Mouse (Mus musculus) G1E (cell line): Measurements from ENCODE around the gene G6pc3. TPM values are rescaled to one million over a fixed set of nuclear protein-coding genes. Genes with fewer than 3 reads are reported as not detected.

Experiments
- ATAC-seq: 2 replicates; pipeline ENCODE4 v1.8.0; 2016; ENCODE audit warnings: mild to moderate bottlenecking; ENCODE audit not compliant: insufficient number of reproducible peaks, poor library complexity, low FRiP score, severe bottlenecking; ENCODE audit errors: extremely low read depth
- DNase-seq: peaks from one replicate; pipeline ENCODE4 v3.0.0; 2012; ENCODE audit warnings: low spot score
- H3K27me3 ChIP-seq: 2 replicates; pipeline ENCODE4 v1.6.1; 2012; ENCODE audit warnings: mild to moderate bottlenecking, low read length, inconsistent platforms; ENCODE audit not compliant: insufficient read depth
- H3K36me3 ChIP-seq: replicated peaks from 2 replicates; pipeline ENCODE3; 2012; ENCODE audit warnings: mild to moderate bottlenecking, inconsistent platforms
- H3K4me1 ChIP-seq: 2 replicates; pipeline ENCODE4 v1.6.1; 2012; ENCODE audit warnings: low read depth, low read length, inconsistent platforms, mixed read lengths; ENCODE audit not compliant: insufficient read depth
- H3K4me3 ChIP-seq: 2 replicates; pipeline ENCODE4 v1.5.1; 2012; ENCODE audit warnings: low read depth, mild to moderate bottlenecking, inconsistent platforms, low read length, moderate library complexity, mixed read lengths
- H3K9me3 ChIP-seq: replicated peaks from 2 replicates; pipeline ENCODE4 v1.6.1; 2012; ENCODE audit warnings: inconsistent platforms
- CTCF ChIP-seq: IDR thresholded peaks from 2 replicates; pipeline ENCODE4 v1.5.1; 2012; ENCODE audit warnings: low read depth, low read length, inconsistent platforms, mixed read lengths
- GATA1 ChIP-seq: IDR thresholded peaks from 2 replicates; pipeline ENCODE4 v1.6.1; 2012; ENCODE audit warnings: borderline replicate concordance, low read length, inconsistent platforms, mixed read lengths
- GATA2 ChIP-seq: IDR thresholded peaks from 2 replicates; pipeline ENCODE4 v1.6.1; 2012; ENCODE audit warnings: low read depth, low read length, inconsistent platforms, borderline replicate concordance
- POLR2AphosphoS5 ChIP-seq: IDR thresholded peaks from 2 replicates; pipeline ENCODE4 v1.6.1; 2012; ENCODE audit warnings: low read depth, low read length, inconsistent platforms; ENCODE audit not compliant: insufficient replicate concordance
- TAL1 ChIP-seq: conservative IDR thresholded peaks from 2 replicates; pipeline ENCODE4 v1.6.1; 2012; ENCODE audit warnings: low read depth, low read length, inconsistent platforms, mixed read lengths
- polyA plus RNA-seq: library from polyadenylated mRNA; stranded (reverse); fragments of >175 nt; gene quantifications from 2 replicates; pipeline ENCODE4 v1.2.3, GENCODE M21; 2012
- total RNA-seq, 2 experiments: library from RNA; stranded (forward) in 1 of 2; stranded (reverse) in 1 of 2; fragments of 200-1000 nt in 1 of 2; fragments of >200 nt in 1 of 2; fragmentation: Nextera tagmentation in 1 of 2; gene quantifications; 2 replicates each; pipeline ENCODE4 v1.2.3; 2014 to 2017

The G6pc3 gene
- total and polyA plus RNA-seq, 3 experiments, result 12.4 to 37.8 (median 14.8) TPM

DNA sequence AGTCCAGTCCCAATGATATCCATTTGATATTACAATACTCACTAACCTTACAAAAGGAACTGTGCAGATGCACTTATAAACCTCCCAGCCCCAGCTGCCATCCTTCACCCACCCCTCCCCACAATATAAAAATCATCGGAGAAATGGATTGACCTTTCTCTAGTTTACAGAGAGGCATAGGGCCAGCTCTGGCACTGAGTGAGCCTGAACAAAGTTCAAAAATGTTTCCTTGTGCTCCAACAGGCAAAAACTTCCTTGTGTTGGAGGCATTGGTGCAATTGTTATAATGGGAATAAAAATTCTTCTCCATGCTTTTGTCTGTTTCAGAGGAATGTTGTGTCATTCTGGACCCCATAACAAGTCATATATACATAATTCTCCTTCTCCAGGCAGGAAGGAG is 3.2 kb upstream of the G6pc3 start:
- H3K27me3 ChIP-seq, result no peaks in the 10 kb centered on the region
- TF ChIP-seq CTCF, result no peak
- TF ChIP-seq TAL1, result no peak
- TF ChIP-seq POLR2AphosphoS5, result no peak
- no peak for TF ChIP-seq GATA1
- no peak for TF ChIP-seq GATA2
- no peak overlapping the region for H3K4me3 ChIP-seq
- no peak for ATAC-seq
- peaks cover 53% of the 10 kb centered on the region for H3K4me1 ChIP-seq
- no peaks in the 10 kb centered on the region for H3K9me3 ChIP-seq
- no peak for DNase-seq
- peaks cover 25% of the 10 kb centered on the region for H3K36me3 ChIP-seq

GRCm38 (mm10) chr11:102188980-102189379 is 440 bp upstream of the G6pc3 start:
- DNase-seq, result no peak
- Histone ChIP-seq H3K36me3 (peaks cover 28% of the 10 kb centered on the region), H3K27me3 (no peaks in the 10 kb centered on the region), H3K4me3 (peak overlapping the region; percentile 74; the same call in 1 of the 2 replicates), H3K9me3 (no peaks in the 10 kb centered on the region), H3K4me1 (peaks cover 41% of the 10 kb centered on the region)
- ATAC-seq, result no peak
- TF ChIP-seq GATA2 (no peak), TAL1 (no peak), CTCF (no peak), POLR2AphosphoS5 (no peak), GATA1 (no peak)

- no peaks in the 10 kb centered on the region for H3K27me3 ChIP-seq
- peaks cover 46% of the 10 kb centered on the region for H3K36me3 ChIP-seq
- TF ChIP-seq CTCF (no peak), POLR2AphosphoS5 (no peak), GATA1 (no peak), TAL1 (no peak), GATA2 (no peak)
- H3K4me1 ChIP-seq, result peaks cover 37% of the 10 kb centered on the region
- no peak for ATAC-seq
- no peaks in the 10 kb centered on the region for H3K9me3 ChIP-seq
- peak overlapping the region; percentile 74; the same call in 1 of the 2 replicates for H3K4me3 ChIP-seq
- DNase-seq, result no peak
Observed at GRCm38 (mm10) chr11:102190848-102191247, 1.4 kb downstream of the G6pc3 start.

GRCm38 (mm10) chr11:102193657-102194440 is 4.4 kb downstream of the G6pc3 start:
- Histone ChIP-seq H3K36me3 (peaks cover 71% of the 10 kb centered on the region), H3K4me1 (peaks cover 47% of the 10 kb centered on the region), H3K27me3 (peaks cover 5% of the 10 kb centered on the region), H3K9me3 (no peaks in the 10 kb centered on the region), H3K4me3 (no peak overlapping the region)
- no peak for TF ChIP-seq CTCF
- no peak for TF ChIP-seq GATA1
- no peak for TF ChIP-seq GATA2
- no peak for TF ChIP-seq TAL1
- TF ChIP-seq POLR2AphosphoS5, result no peak
- ATAC-seq (no peak), DNase-seq (no peak)

DNA sequence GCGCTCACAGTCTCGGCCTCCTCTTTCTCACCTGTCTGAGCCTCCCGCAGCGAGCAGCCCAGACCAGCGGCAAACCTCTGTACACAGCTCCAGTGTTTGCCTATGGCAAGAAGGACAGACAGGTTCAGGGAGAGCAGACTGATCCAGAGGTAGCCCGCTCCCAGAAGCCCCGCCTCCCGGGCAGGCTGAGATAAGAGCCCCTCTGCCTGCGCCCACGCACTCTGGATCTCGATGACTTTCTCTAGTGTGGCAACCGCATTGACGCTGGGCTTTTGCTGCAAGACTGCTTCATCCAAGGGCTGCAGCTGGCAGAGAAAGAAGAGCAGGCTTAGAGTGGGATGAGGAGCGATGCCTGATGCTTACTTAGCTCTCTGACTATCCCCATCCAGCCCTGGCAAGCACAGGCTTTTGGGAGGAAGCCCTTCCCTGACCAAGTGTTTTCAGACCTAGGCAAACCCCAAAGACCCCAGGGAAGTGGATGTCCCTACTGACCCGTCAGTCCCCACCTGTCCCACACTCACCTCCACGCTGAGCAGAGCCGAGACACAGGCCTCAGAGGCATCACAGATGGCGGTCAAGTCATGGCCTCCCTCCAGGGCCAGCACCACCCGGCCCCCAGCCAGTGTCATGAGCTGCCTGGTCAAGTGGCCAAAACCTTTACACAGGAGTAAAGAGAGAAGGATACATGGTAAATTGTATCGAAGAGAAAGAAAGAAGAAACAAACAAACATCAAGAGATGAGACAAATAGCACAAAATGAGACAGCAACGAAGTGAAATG is 6.8 kb downstream of the G6pc3 start:
- Histone ChIP-seq H3K27me3 (peaks cover 18% of the 10 kb centered on the region), H3K4me1 (peaks cover 25% of the 10 kb centered on the region), H3K36me3 (peaks cover 90% of the 10 kb centered on the region), H3K9me3 (no peaks in the 10 kb centered on the region), H3K4me3 (peak overlapping the region; percentile 33; the same call in 1 of the 2 replicates)
- no peak for TF ChIP-seq POLR2AphosphoS5
- no peak for TF ChIP-seq GATA2
- TF ChIP-seq CTCF, result no peak
- no peak for TF ChIP-seq TAL1
- no peak for TF ChIP-seq GATA1
- DNase-seq (peak; percentile 69), ATAC-seq (no peak)

DNA sequence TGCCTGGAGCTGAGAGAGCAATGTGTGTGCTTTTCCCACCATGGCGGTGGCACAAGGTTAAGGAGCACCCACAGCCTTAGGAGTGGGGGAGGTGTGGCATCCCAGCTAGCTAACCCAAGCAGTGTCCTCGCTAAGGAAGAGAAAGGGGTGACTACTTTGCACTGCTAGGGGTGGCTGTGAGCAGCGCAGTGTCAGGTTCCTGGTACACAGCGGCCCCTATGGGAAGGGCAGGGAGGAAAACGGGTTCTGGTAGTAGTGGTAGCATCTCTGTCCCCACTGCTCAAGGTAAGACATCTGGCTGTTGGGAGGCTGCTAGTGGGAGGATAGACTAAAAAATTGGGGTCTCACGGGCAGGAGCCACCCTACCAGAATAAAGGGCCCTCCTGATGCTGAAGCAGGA is 8.8 kb downstream of the G6pc3 start:
- peaks cover 24% of the 10 kb centered on the region for H3K4me1 ChIP-seq
- DNase-seq (no peak), ATAC-seq (no peak)
- TF ChIP-seq GATA2 (no peak), GATA1 (no peak), TAL1 (no peak)
- H3K9me3 ChIP-seq, result no peaks in the 10 kb centered on the region
- H3K36me3 ChIP-seq, result peaks cover 90% of the 10 kb centered on the region
- peaks cover 22% of the 10 kb centered on the region for H3K27me3 ChIP-seq
- no peak overlapping the region for H3K4me3 ChIP-seq
